Mouse (Mus musculus) layer of hippocampus, adult 11-12 months (tissue): ENCODE results near the gene Adgrd1.

Experiments used
- DNase-seq: peaks from one replicate; pipeline ENCODE4 v3.0.0; 2022; ENCODE audit warnings: low spot score

Gene Adgrd1

DNA sequence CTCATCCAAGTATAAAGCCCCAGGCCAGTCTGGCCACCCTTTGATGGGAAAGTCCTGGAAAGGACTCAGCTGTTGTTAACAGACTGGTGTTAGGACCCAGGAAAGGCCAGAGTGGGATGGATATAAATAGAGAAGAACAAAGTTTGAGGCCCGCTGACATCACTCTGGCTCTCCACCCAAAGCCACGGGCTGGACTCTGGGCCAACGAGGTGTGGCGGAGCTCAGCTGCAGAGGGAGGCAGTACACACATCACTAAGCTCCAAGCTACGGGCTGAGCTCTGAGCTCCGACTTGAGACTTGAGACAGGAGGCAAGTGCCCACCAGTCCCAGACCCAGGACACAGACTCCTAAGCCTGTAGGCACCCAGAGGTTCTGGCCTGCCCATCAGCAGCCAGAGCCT is at the start of gene Adgrd1:
TSS of gene Adgrd1 (plus strand) at position 240 of the 400 bp plus-strand sequence.
- DNase-seq = no peak

- DNase-seq = peak; percentile 84
These were observed 47.2 kb upstream of the Adgrd1 start for GRCm38 (mm10) chr5:129049372-129049771.

GRCm38 (mm10) chr5:129051910-129052309 is 44.6 kb upstream of the Adgrd1 start:
- DNase-seq = no peak

- no peak for DNase-seq
These were observed 43.8 kb upstream of the Adgrd1 start for GRCm38 (mm10) chr5:129052636-129053355.

- no peak for DNase-seq
These were observed 41.8 kb upstream of the Adgrd1 start for GRCm38 (mm10) chr5:129054675-129055284.

- DNase-seq = no peak
These were observed 37.4 kb upstream of the Adgrd1 start for GRCm38 (mm10) chr5:129059116-129059515.

- peak; percentile 82 for DNase-seq
These were observed 35.0 kb upstream of the Adgrd1 start for GRCm38 (mm10) chr5:129061579-129061978.

- peak; percentile 84 for DNase-seq
These were observed 33.3 kb upstream of the Adgrd1 start for GRCm38 (mm10) chr5:129063037-129063791.

GRCm38 (mm10) chr5:129063792-129064087 is 32.8 kb upstream of the Adgrd1 start:
- no peak for DNase-seq

GRCm38 (mm10) chr5:129064186-129064585 is 32.4 kb upstream of the Adgrd1 start:
- DNase-seq = no peak

GRCm38 (mm10) chr5:129065301-129065700 is 31.2 kb upstream of the Adgrd1 start:
- no peak for DNase-seq

- no peak for DNase-seq
These were observed 30.6 kb upstream of the Adgrd1 start for GRCm38 (mm10) chr5:129065946-129066345.

DNA sequence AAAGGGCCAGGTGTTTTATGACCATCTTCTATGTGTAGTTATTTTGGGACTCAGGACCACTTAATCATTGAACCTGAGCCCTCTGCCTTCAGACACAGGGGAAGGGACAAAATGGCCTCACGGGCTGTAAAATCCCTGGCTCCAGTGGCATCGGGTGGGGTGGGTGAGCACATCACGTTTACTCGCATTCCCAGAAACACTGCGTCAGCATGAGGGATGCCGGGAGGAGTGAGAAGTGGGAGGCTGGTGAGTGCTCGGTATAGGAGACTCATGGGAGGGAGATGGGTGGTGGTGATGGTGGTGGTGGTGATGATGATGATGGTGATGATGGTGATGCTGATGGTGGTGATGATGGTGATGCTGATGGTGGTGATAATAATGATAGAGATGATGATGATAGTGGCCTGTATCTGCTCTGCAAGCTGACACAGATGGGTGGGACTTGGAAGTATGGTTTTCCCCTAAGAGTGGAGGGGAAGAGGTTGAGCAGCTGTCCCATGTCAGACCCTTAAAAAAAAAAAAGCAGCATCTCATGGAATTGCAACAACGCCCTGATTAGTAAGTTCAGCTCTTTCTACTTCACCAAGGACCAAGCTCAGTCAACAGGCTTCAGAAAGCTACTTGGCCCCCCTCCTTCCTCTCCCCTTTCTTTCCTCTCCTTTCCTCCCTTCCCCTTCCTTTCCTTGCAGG is 29.9 kb upstream of the Adgrd1 start:
- no peak for DNase-seq

DNA sequence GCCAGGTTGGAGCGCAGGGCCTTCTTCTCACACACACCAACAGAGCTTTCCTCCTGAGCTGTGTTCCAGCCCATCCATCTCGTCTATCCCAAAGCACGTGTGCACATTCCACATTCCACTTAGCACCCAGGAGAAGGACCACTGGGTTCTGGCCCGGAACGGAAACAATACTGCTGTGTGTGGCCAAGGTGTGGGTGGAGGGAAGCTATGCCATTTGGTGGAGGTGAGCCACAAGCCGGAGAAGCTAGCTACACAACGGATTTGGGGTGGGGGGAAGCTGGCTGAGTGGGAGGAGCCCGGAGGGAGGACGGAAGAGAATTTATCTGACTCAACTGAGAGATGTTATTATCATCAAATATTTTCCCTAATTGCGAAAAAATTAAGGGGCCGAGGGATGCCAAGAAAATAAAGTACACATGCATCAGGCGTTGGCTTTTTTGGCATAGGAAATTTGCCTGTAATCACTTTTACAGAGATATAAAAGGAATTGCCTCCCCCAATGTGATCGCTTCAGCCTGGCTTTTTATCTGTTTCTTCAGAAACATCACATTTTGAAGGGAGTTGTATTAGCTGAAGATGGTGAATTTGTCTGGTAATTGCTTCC is 29.2 kb upstream of the Adgrd1 start:
- peak; percentile 26 for DNase-seq

- no peak for DNase-seq
These were observed 24.7 kb upstream of the Adgrd1 start for GRCm38 (mm10) chr5:129071761-129072280.

DNA sequence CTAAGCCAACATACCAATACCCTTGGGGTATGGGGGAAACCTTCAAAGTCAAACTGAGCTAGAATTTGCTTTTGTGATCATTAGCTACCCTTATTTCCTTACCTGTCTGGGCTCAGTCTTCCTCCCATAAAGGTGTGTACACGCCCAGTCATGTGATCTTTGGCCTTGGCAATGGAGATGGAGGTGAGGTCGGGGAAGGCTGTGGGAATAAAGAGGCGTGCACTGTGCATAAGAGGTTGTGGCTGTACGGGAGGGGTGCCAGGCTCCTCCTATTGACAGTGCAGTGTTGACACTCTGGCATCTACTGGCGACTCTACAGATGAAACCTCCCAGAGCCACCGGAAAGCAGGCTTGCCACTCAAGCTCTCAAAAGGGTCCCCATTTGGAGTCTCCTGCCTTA is 23.1 kb upstream of the Adgrd1 start:
- DNase-seq = no peak

- no peak for DNase-seq
These were observed 20.5 kb upstream of the Adgrd1 start for GRCm38 (mm10) chr5:129076098-129076497.

- no peak for DNase-seq
These were observed 19.3 kb upstream of the Adgrd1 start for GRCm38 (mm10) chr5:129077240-129077639.

GRCm38 (mm10) chr5:129081521-129081920 is 15.0 kb upstream of the Adgrd1 start:
- DNase-seq = no peak

GRCm38 (mm10) chr5:129085153-129085552 is 11.4 kb upstream of the Adgrd1 start:
- no peak for DNase-seq

- no peak for DNase-seq
These were observed 4.0 kb upstream of the Adgrd1 start for GRCm38 (mm10) chr5:129092345-129093065.
